Mouse (Mus musculus): ENCODE results near the gene Nap1l4. TPM values are rescaled to one million over a fixed set of nuclear protein-coding genes. Genes with fewer than 3 reads are reported as not detected.

Nap1l4 gene
- polyA plus RNA-seq (2012; rRNA removed) = 260 and 270 TPM in 2 replicates

GRCm38 (mm10) chr7:143548976-143549457, at the start of gene Nap1l4:
Gene Nap1l4 (minus strand): TSS chr7:143549106.

GRCm38 (mm10) chr7:143502418-143503200, 46.3 kb downstream of the Nap1l4 start, which contains the start of gene Phlda2:
Gene Phlda2 (minus strand): TSS chr7:143503150.

GRCm38 (mm10) chr7:143473347-143474101, 75.4 kb downstream of the Nap1l4 start, which contains the start of gene Slc22a18:
Gene Slc22a18 (plus strand): TSS chr7:143473736.

Other genes starting within 250 kb of the Nap1l4 start
- 241 and 477 TPM in 2 replicates for gene Cdkn1c, start 88.1 kb downstream of the Nap1l4 start, polyA plus RNA-seq (2012; rRNA removed)
- 0.93 and 1.9 TPM in 2 replicates for gene Slc22a18, start 75.4 kb downstream of the Nap1l4 start, polyA plus RNA-seq (2012; rRNA removed)
- 0.81 and 4.9 TPM in 2 replicates for gene Phlda2, start 46.0 kb downstream of the Nap1l4 start, polyA plus RNA-seq (2012; rRNA removed)
- 50.5 and 55.0 TPM in 2 replicates for gene Cars, start 51.0 kb upstream of the Nap1l4 start, polyA plus RNA-seq (2012; rRNA removed)
- 0.38 and 0.41 TPM in 2 replicates for gene Tnfrsf26, start 79.6 kb upstream of the Nap1l4 start, polyA plus RNA-seq (2012; rRNA removed)
- 6.0 and 9.1 TPM in 2 replicates for gene Tnfrsf22, start 100.6 kb upstream of the Nap1l4 start, polyA plus RNA-seq (2012; rRNA removed)
- gene Tnfrsf23, start 136.8 kb upstream of the Nap1l4 start, polyA plus RNA-seq (2012; rRNA removed) = 2.1 and 3.0 TPM in 2 replicates
- gene Osbpl5, start 207.9 kb upstream of the Nap1l4 start, polyA plus RNA-seq (2012; rRNA removed) = 44.1 and 49.9 TPM in 2 replicates
- gene Mrgprg, start 217.9 kb upstream of the Nap1l4 start, polyA plus RNA-seq (2012; rRNA removed) = not detected in 2 replicates
- 4.6 and 6.0 TPM in 2 replicates for gene Mrgpre, start 235.4 kb upstream of the Nap1l4 start, polyA plus RNA-seq (2012; rRNA removed)